Mouse (Mus musculus): ENCODE data around the gene Plekha8. TPM values are rescaled to one million over a fixed set of nuclear protein-coding genes. Genes with fewer than 3 reads are reported as not detected.

Plekha8 gene
- polyA plus RNA-seq, 1 experiment, result not detected

DNA sequence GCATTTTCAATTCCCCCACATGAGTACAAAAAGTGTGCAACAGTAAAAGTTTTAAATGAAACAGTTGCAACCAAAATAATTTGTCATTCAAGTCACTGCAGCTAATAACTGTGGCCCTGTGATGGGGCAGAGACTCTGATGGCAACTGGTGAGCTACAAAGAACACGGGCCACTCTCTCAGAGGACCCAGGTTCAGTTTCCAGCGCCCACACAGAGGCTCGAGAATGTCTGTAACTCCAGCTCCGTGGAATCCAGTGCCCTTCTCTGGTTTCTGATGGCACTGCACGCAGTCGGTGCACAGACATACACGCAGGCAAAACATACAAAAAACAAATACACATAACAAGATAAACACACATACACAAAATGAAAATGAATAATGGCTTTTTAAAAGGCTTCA, 37.2 kb upstream of the Plekha8 start:
- Histone ChIP-seq H3K27ac (ENCODE audit: insufficient read depth, low read depth, low read length) (no peak overlapping the region), H3K4me1 (ENCODE audit: control insufficient read depth, insufficient read depth, low read length) (peaks cover 15% of the 10 kb centered on the region), H3K4me3 (ENCODE audit: insufficient read depth, low read depth, low read length) (no peak overlapping the region)
- no peak for TF ChIP-seq CTCF (IDR thresholded peaks at IDR 0.05; ENCODE audit: insufficient read depth, low read depth, low read length)
- TF ChIP-seq POLR2A (IDR thresholded peaks at IDR 0.05; ENCODE audit: insufficient read depth, low read depth, low read length), result no peak
- 94% methylated on average over 7 of the region's 7 CpGs for WGBS

GRCm38 (mm10) chr6:54558466-54558865, 36.4 kb upstream of the Plekha8 start:
- no peak overlapping the region for H3K4me3 ChIP-seq (ENCODE audit: insufficient read depth, low read depth, low read length)
- peaks cover 15% of the 10 kb centered on the region for H3K4me1 ChIP-seq (ENCODE audit: control insufficient read depth, insufficient read depth, low read length)
- 79% methylated on average over 7 of the region's 7 CpGs for WGBS
- no peak overlapping the region for H3K27ac ChIP-seq (ENCODE audit: insufficient read depth, low read depth, low read length)
- TF ChIP-seq POLR2A (IDR thresholded peaks at IDR 0.05; ENCODE audit: insufficient read depth, low read depth, low read length) (no peak), CTCF (IDR thresholded peaks at IDR 0.05; ENCODE audit: insufficient read depth, low read depth, low read length) (no peak)

GRCm38 (mm10) chr6:54562018-54562809, 32.7 kb upstream of the Plekha8 start:
- H3K27ac ChIP-seq (ENCODE audit: insufficient read depth, low read depth, low read length), result no peak overlapping the region
- no peak overlapping the region for H3K4me3 ChIP-seq (ENCODE audit: insufficient read depth, low read depth, low read length)
- H3K4me1 ChIP-seq (ENCODE audit: control insufficient read depth, insufficient read depth, low read length), result peaks cover 12% of the 10 kb centered on the region
- 61% methylated on average over 17 of the region's 17 CpGs for WGBS
- TF ChIP-seq POLR2A (IDR thresholded peaks at IDR 0.05; ENCODE audit: insufficient read depth, low read depth, low read length) (no peak), CTCF (IDR thresholded peaks at IDR 0.05; ENCODE audit: insufficient read depth, low read depth, low read length) (no peak)

DNA sequence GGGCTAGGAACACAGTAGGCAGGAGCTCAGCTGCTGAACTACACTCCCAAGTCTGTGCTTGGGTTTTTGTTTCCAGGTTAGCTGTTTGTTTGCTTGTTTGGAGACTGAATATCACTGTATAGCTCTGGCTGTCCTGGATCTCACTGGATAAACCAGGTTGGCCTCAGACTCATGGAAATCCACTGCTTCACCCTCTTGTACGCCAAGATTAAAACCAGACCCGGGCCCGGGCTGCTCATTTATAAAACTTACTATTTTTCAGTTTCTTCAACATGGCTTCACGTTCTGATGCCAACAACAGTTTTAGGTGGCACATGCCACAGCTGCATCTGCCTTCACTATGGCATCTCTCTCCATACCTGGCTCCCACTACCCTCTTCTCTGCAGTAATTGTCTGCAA, 31.4 kb upstream of the Plekha8 start:
- TF ChIP-seq POLR2A (IDR thresholded peaks at IDR 0.05; ENCODE audit: insufficient read depth, low read depth, low read length) (no peak), CTCF (IDR thresholded peaks at IDR 0.05; ENCODE audit: insufficient read depth, low read depth, low read length) (no peak)
- Histone ChIP-seq H3K4me3 (ENCODE audit: insufficient read depth, low read depth, low read length) (no peak overlapping the region), H3K27ac (ENCODE audit: insufficient read depth, low read depth, low read length) (no peak overlapping the region), H3K4me1 (ENCODE audit: control insufficient read depth, insufficient read depth, low read length) (peaks cover 12% of the 10 kb centered on the region)
- 51% methylated on average over 4 of the region's 4 CpGs for WGBS

- Histone ChIP-seq H3K4me1 (ENCODE audit: control insufficient read depth, insufficient read depth, low read length) (peaks cover 11% of the 10 kb centered on the region), H3K27ac (ENCODE audit: insufficient read depth, low read depth, low read length) (0 out of 2 replicates have a peak overlapping the region, but pooled peaks have one; percentile 31)
- WGBS, result 28% methylated on average over 9 of the region's 9 CpGs
Measured at GRCm38 (mm10) chr6:54564506-54564991, 30.4 kb upstream of the Plekha8 start.

GRCm38 (mm10) chr6:54565012-54565411, 29.9 kb upstream of the Plekha8 start:
- 5% methylated on average over 3 of the region's 3 CpGs for WGBS
- peak overlapping the region; percentile 45 for H3K4me3 ChIP-seq (ENCODE audit: insufficient read depth, low read depth, low read length)
- peak overlapping the region; percentile 77 for H3K27ac ChIP-seq (ENCODE audit: insufficient read depth, low read depth, low read length)
- TF ChIP-seq POLR2A (IDR thresholded peaks at IDR 0.05; ENCODE audit: insufficient read depth, low read depth, low read length) (no peak), CTCF (IDR thresholded peaks at IDR 0.05; ENCODE audit: insufficient read depth, low read depth, low read length) (no peak)
- H3K4me1 ChIP-seq (ENCODE audit: control insufficient read depth, insufficient read depth, low read length), result peaks cover 9% of the 10 kb centered on the region

More at GRCm38 (mm10) chr6:54564506-54564991, 30.4 kb upstream of the Plekha8 start:
- H3K4me3 ChIP-seq (ENCODE audit: insufficient read depth, low read depth, low read length), result peak overlapping the region; percentile 45
- TF ChIP-seq POLR2A (IDR thresholded peaks at IDR 0.05; ENCODE audit: insufficient read depth, low read depth, low read length) (no peak), CTCF (IDR thresholded peaks at IDR 0.05; ENCODE audit: insufficient read depth, low read depth, low read length) (no peak)

DNA sequence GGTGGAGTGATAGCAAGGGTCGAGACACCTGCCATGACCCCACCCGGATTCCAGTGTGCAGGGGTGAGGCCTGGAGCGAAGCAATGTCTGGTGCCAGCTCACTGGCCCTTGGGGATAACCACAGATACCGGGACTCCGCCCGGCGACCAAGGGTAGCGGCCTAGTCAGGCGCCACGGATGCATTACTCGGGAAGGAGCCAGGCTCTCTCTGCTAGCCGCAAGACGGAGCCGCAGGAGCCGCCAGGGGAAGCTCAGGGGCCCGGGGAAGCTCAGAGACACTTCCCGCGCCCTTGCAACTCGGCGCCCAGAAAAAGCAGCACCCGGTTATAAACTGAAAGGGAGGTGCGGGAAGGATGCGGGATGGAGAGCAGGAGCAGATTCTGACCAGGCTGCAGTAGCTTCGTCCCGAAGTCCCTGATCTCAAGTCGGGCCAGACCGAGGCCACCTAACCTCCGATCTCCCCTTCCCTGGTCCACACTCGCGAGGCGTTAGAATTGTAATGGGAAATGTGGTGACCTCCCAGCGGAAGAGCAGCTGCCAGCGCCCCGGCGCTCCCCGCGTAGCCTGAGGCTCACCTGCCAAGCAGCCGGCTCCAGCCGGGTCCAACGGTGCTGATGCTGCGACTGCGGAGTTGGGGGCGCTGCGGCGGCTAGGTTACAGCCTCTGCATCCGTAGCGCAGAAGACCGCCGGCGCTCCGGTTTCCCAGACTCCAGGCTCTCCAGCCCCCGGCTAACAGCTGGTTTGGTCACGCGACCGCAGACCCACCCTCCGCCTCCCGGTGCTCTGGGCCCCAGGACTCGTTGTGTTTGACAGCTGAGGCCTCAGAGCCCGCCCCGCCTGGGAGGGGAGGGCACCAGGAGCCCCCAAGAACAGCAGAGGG, 29.0 kb upstream of the Plekha8 start, which contains the start of gene Scrn1:
Scrn1 (minus strand) TSS at position 825 of the 881 bp plus-strand sequence.
- under 1% methylated on average over 60 of the region's 60 CpGs for WGBS
- H3K27ac ChIP-seq (ENCODE audit: insufficient read depth, low read depth, low read length), result peak within 1 kb of the TSS; percentile 77
- H3K4me1 ChIP-seq (ENCODE audit: control insufficient read depth, insufficient read depth, low read length), result peaks cover 13% of the 10 kb centered on the region
- peak within 1 kb of the TSS; percentile 56 for H3K4me3 ChIP-seq (ENCODE audit: insufficient read depth, low read depth, low read length)
- peak; percentile 67 for TF ChIP-seq POLR2A (IDR thresholded peaks at IDR 0.05; ENCODE audit: insufficient read depth, low read depth, low read length)
- TF ChIP-seq CTCF (IDR thresholded peaks at IDR 0.05; ENCODE audit: insufficient read depth, low read depth, low read length), result no peak

DNA sequence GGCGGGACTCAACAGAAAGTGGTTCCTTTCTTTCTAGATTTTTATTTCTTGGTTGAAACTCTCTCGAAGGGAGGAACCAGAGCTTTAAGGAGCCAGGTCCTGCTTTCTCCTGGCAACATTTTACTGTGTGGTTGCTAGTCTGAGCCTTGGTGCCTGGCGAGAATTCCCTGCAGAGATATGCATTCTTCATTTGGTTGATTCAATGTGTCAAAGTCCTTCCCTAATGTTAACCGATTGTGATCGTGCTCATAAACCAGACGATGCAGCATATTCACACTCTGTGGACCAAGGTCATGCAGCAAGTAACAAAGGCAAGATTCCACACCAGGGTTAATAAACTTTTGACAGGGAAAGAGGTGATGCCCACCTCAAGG, 28.4 kb upstream of the Plekha8 start:
- no peak for TF ChIP-seq CTCF (IDR thresholded peaks at IDR 0.05; ENCODE audit: insufficient read depth, low read depth, low read length)
- Histone ChIP-seq H3K4me3 (ENCODE audit: insufficient read depth, low read depth, low read length) (peak overlapping the region; percentile 56), H3K27ac (ENCODE audit: insufficient read depth, low read depth, low read length) (peak overlapping the region; percentile 77), H3K4me1 (ENCODE audit: control insufficient read depth, insufficient read depth, low read length) (peaks cover 13% of the 10 kb centered on the region)
- 3% methylated on average over 6 of the region's 6 CpGs for WGBS

- no peak overlapping the region for H3K27ac ChIP-seq (ENCODE audit: insufficient read depth, low read depth, low read length)
- TF ChIP-seq CTCF (IDR thresholded peaks at IDR 0.05; ENCODE audit: insufficient read depth, low read depth, low read length), result no peak
- no peak for TF ChIP-seq POLR2A (IDR thresholded peaks at IDR 0.05; ENCODE audit: insufficient read depth, low read depth, low read length)
- WGBS, result 23% methylated on average over 7 of the region's 7 CpGs
- H3K4me3 ChIP-seq (ENCODE audit: insufficient read depth, low read depth, low read length), result no peak overlapping the region
- peaks cover 9% of the 10 kb centered on the region for H3K4me1 ChIP-seq (ENCODE audit: control insufficient read depth, insufficient read depth, low read length)
Measured at GRCm38 (mm10) chr6:54569776-54570175, 25.1 kb upstream of the Plekha8 start.

Data from olfactory bulb, adult 2 months (tissue).